Mouse (Mus musculus): ENCODE measurements around the gene Mgat3. TPM values are rescaled to one million over a fixed set of nuclear protein-coding genes. Genes with fewer than 3 reads are reported as not detected.

Mgat3 gene
- polyA plus RNA-seq, 1 experiment from 2014 or later = 8.8 TPM

DNA sequence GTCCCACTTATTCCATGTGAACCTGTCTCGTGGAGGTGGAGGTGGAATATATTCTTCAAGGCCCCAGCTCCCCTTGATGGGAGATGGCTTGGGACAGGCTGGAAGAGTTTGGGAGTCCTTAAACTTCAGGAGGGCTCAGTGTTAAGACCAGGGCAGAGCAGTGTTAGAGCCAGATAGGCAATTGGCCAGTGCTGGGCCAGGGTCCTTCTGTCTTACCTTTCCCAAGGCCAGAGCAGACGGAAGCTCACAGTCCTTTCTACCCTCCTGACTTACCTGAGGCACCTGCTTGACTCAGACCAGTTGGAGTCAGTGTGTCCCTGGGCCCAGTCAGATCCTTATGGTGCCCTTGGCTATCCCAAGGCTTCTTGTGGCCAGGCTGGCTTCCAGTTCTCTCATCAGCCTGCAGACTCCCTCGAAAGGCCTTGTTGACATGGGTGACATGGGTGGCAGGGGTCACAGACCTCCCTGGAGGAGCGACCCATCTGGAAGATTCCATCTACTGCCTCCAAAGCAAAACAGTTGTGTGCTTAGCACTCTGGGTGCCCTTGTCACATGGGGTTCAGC lies 11.0 kb upstream of the Mgat3 start:
- 89% methylated on average over 4 of the region's 4 CpGs for WGBS
- H3K9me3 ChIP-seq (ENCODE audit: control insufficient read depth, low read length) = no peaks in the 10 kb centered on the region
- H3K4me3 ChIP-seq (ENCODE audit: low read depth, low read length) = no peak overlapping the region
- ATAC-seq (replicated peaks; ENCODE audit: low FRiP score) = no peak
- DNase-seq (ENCODE audit: low spot score) = no peak
- no peaks in the 10 kb centered on the region for H3K27me3 ChIP-seq (ENCODE audit: control insufficient read depth, insufficient read depth, low read length)
- H3K4me1 ChIP-seq (replicated peaks; ENCODE audit: control insufficient read depth, insufficient read depth, low read length) = no peaks in the 10 kb centered on the region
- no peak overlapping the region for H3K9ac ChIP-seq (ENCODE audit: low read length)
- no peak overlapping the region for H3K4me2 ChIP-seq (ENCODE audit: low read depth, low read length, severe bottlenecking)
- peaks cover 7% of the 10 kb centered on the region for H3K36me3 ChIP-seq (ENCODE audit: control insufficient read depth, insufficient read depth, low read length)
- H3K27ac ChIP-seq (ENCODE audit: low read depth, low read length) = no peak overlapping the region

DNA sequence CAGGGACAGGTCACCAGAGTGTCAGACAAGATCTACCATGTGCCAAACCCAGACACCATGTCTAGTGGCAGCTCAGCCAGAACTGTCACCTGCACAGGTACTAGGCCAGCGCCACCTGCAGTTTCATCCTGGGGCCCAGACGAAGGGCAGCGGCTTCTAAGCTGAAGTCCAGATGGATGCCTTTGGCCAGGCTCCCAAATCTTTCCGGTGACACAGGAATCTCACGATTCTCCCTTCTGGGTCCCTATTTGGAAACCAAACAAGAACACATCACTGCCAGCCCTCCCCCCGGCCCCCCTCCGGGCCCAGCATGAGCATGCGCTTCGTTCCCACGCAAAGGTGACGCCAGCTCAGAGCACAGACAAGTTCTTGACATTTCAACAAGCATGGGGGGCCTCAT lies 10.2 kb upstream of the Mgat3 start:
- no peak for DNase-seq (ENCODE audit: low spot score)
- ATAC-seq (replicated peaks; ENCODE audit: low FRiP score) = no peak
- Histone ChIP-seq H3K27ac (ENCODE audit: low read depth, low read length) (no peak overlapping the region), H3K9ac (ENCODE audit: low read length) (no peak overlapping the region), H3K4me2 (ENCODE audit: low read depth, low read length, severe bottlenecking) (no peak overlapping the region), H3K27me3 (ENCODE audit: control insufficient read depth, insufficient read depth, low read length) (no peaks in the 10 kb centered on the region), H3K4me3 (ENCODE audit: low read depth, low read length) (no peak overlapping the region), H3K4me1 (replicated peaks; ENCODE audit: control insufficient read depth, insufficient read depth, low read length) (no peaks in the 10 kb centered on the region), H3K36me3 (ENCODE audit: control insufficient read depth, insufficient read depth, low read length) (peaks cover 7% of the 10 kb centered on the region; the same call in 1 of the 2 replicates), H3K9me3 (ENCODE audit: control insufficient read depth, low read length) (no peaks in the 10 kb centered on the region)
- WGBS = 90% methylated on average over 11 of the region's 11 CpGs

- WGBS = 91% methylated on average over 4 of the region's 4 CpGs
- no peaks in the 10 kb centered on the region for H3K27me3 ChIP-seq (ENCODE audit: control insufficient read depth, insufficient read depth, low read length)
- DNase-seq (ENCODE audit: low spot score) = no peak
- H3K36me3 ChIP-seq (ENCODE audit: control insufficient read depth, insufficient read depth, low read length) = peaks cover 7% of the 10 kb centered on the region; the same call in 1 of the 2 replicates
- no peak overlapping the region for H3K27ac ChIP-seq (ENCODE audit: low read depth, low read length)
- H3K4me3 ChIP-seq (ENCODE audit: low read depth, low read length) = no peak overlapping the region
- ATAC-seq (replicated peaks; ENCODE audit: low FRiP score) = no peak
- H3K9me3 ChIP-seq (ENCODE audit: control insufficient read depth, low read length) = no peaks in the 10 kb centered on the region
- no peak overlapping the region for H3K9ac ChIP-seq (ENCODE audit: low read length)
- no peaks in the 10 kb centered on the region for H3K4me1 ChIP-seq (replicated peaks; ENCODE audit: control insufficient read depth, insufficient read depth, low read length)
- H3K4me2 ChIP-seq (ENCODE audit: low read depth, low read length, severe bottlenecking) = no peak overlapping the region
Observed at GRCm38 (mm10) chr15:80163716-80164115, 9.8 kb upstream of the Mgat3 start.

DNA sequence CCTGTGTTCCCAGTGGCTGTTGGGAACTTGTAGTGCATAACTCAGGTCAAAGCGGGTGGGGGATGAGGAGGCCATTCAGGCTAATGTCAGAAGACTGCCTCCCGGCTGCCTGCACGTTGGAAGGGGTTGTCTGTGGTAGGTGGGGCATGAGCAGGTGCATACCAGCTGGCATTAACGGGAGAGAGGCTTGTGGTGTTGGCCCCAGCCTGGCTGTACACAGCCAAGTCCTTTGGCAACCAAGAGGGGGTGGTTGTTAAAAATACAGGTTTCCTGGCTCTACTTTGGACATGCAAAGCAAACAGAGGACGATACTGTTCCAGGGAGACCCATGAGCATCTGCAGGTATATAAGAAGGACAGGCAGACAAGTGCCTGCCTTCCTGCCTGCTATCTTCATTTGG lies 8.1 kb upstream of the Mgat3 start:
- H3K9me3 ChIP-seq (ENCODE audit: control insufficient read depth, low read length) = no peaks in the 10 kb centered on the region
- 65% methylated on average over 5 of the region's 5 CpGs for WGBS

DNA sequence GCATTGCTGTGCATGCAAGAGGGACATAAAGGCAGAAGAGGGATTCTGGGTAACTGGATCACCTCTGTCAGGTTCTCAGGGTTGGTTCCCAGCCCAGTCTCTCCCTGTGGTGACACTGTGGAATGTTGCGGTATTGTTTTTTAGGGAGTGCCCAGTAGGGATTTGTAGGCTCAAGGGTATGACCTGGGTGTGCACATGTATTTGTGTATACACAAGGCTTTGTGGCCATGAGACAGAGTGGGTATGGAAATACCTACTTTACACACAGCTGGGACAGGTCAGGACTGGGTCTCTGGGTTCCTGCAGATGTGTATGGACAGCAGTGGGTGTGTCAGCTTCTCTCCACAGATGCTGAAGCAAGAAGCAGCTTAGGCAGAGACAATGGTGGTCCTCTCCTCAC lies 4.0 kb upstream of the Mgat3 start:
- ATAC-seq (replicated peaks; ENCODE audit: low FRiP score) (no peak), DNase-seq (ENCODE audit: low spot score) (no peak)
- Histone ChIP-seq H3K9ac (ENCODE audit: low read length) (no peak overlapping the region), H3K4me3 (ENCODE audit: low read depth, low read length) (no peak overlapping the region), H3K27me3 (ENCODE audit: control insufficient read depth, insufficient read depth, low read length) (no peaks in the 10 kb centered on the region), H3K9me3 (ENCODE audit: control insufficient read depth, low read length) (no peaks in the 10 kb centered on the region), H3K4me2 (ENCODE audit: low read depth, low read length, severe bottlenecking) (no peak overlapping the region), H3K27ac (ENCODE audit: low read depth, low read length) (no peak overlapping the region), H3K36me3 (ENCODE audit: control insufficient read depth, insufficient read depth, low read length) (no peaks in the 10 kb centered on the region), H3K4me1 (replicated peaks; ENCODE audit: control insufficient read depth, insufficient read depth, low read length) (peaks cover under 1% of the 10 kb centered on the region; the same call in 1 of the 2 replicates)
- WGBS = 92% methylated on average over 1 of the region's 1 CpGs

More for the DNA sequence above, 8.1 kb upstream of the Mgat3 start:
- peaks cover 4% of the 10 kb centered on the region; the same call in 1 of the 2 replicates for H3K36me3 ChIP-seq (ENCODE audit: control insufficient read depth, insufficient read depth, low read length)
- H3K27ac ChIP-seq (ENCODE audit: low read depth, low read length) = no peak overlapping the region
- no peak overlapping the region for H3K4me2 ChIP-seq (ENCODE audit: low read depth, low read length, severe bottlenecking)
- ATAC-seq (replicated peaks; ENCODE audit: low FRiP score) (no peak), DNase-seq (ENCODE audit: low spot score) (no peak)
- no peak overlapping the region for H3K9ac ChIP-seq (ENCODE audit: low read length)
- no peaks in the 10 kb centered on the region for H3K27me3 ChIP-seq (ENCODE audit: control insufficient read depth, insufficient read depth, low read length)
- no peaks in the 10 kb centered on the region for H3K4me1 ChIP-seq (replicated peaks; ENCODE audit: control insufficient read depth, insufficient read depth, low read length)
- H3K4me3 ChIP-seq (ENCODE audit: low read depth, low read length) = no peak overlapping the region

DNA sequence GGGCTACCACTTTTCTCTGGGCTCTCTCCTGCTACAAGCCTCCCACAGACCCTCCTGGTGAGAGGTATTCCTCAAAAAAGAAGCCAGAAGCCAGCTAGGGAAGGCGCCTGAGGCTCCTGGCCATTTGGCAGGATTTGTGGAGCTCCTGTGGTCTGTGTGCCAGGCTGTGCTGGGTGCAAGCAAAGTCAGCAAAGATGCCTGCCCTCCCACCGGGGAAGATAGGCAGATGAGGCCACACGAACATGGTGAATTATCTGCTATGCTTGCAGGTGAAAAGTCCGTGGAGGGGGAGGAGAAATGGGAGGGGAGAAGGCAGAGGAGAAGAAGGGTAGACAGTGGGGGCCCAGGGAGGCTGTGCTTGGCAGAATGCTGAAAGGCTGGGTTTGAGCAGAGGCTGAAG lies 3.2 kb upstream of the Mgat3 start:
- no peak overlapping the region for H3K4me2 ChIP-seq (ENCODE audit: low read depth, low read length, severe bottlenecking)
- no peak for DNase-seq (ENCODE audit: low spot score)
- H3K36me3 ChIP-seq (ENCODE audit: control insufficient read depth, insufficient read depth, low read length) = no peaks in the 10 kb centered on the region
- no peak overlapping the region for H3K27ac ChIP-seq (ENCODE audit: low read depth, low read length)
- H3K9ac ChIP-seq (ENCODE audit: low read length) = no peak overlapping the region
- 54% methylated on average over 4 of the region's 4 CpGs for WGBS
- no peak for ATAC-seq (replicated peaks; ENCODE audit: low FRiP score)
- H3K4me1 ChIP-seq (replicated peaks; ENCODE audit: control insufficient read depth, insufficient read depth, low read length) = peaks cover 9% of the 10 kb centered on the region; the same call in 1 of the 2 replicates
- no peak overlapping the region for H3K4me3 ChIP-seq (ENCODE audit: low read depth, low read length)
- H3K27me3 ChIP-seq (ENCODE audit: control insufficient read depth, insufficient read depth, low read length) = no peaks in the 10 kb centered on the region
- no peaks in the 10 kb centered on the region for H3K9me3 ChIP-seq (ENCODE audit: control insufficient read depth, low read length)

DNA sequence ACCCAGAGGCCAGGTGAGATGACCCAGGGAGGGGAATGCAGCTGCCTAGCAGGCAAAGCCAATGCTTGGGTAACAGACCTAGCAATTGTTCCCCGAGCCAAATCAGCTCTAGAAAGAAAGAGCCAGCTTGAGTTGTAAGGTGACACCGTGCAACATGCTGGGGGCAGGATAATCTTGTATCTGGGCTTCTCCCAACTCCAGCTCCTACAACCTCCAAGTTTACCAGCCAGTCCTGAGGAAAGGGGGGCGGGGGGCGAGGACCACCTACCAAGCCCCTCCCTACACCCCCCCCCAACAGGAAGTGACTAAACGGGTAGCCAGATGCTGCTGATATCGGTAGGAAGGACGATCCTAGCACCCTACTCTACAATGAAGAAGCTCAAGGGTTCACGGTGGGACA lies 2.2 kb upstream of the Mgat3 start:
- no peak overlapping the region for H3K4me2 ChIP-seq (ENCODE audit: low read depth, low read length, severe bottlenecking)
- H3K27ac ChIP-seq (ENCODE audit: low read depth, low read length) = no peak overlapping the region
- no peak overlapping the region for H3K4me3 ChIP-seq (ENCODE audit: low read depth, low read length)
- no peaks in the 10 kb centered on the region for H3K36me3 ChIP-seq (ENCODE audit: control insufficient read depth, insufficient read depth, low read length)
- peaks cover 11% of the 10 kb centered on the region; the same call in 1 of the 2 replicates for H3K4me1 ChIP-seq (replicated peaks; ENCODE audit: control insufficient read depth, insufficient read depth, low read length)
- 4% methylated on average over 8 of the region's 8 CpGs for WGBS
- H3K27me3 ChIP-seq (ENCODE audit: control insufficient read depth, insufficient read depth, low read length) = no peaks in the 10 kb centered on the region
- no peak overlapping the region for H3K9ac ChIP-seq (ENCODE audit: low read length)
- DNase-seq (ENCODE audit: low spot score) (no peak), ATAC-seq (replicated peaks; ENCODE audit: low FRiP score) (no peak)
- no peaks in the 10 kb centered on the region for H3K9me3 ChIP-seq (ENCODE audit: control insufficient read depth, low read length)

DNA sequence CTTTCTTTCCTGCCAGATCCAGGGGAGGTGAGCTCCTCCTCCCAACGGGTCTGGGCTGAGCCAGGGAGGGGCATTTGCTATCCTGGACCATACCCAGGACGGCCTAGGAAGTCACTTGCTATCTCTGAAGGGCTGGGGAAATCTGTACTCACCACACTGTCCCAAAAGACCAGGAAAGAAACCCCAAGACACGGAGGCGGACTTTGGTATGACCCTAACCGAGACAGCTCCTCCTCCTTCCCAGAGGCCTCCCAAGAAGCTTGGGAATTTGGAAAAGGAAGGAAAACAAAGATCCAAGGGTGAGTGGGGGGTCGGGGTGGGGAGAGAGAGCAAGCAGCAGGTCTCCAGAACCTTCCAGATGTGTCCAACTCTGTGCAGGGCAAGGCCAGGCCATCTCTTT lies 1.7 kb upstream of the Mgat3 start:
- H3K27ac ChIP-seq (ENCODE audit: low read depth, low read length) = no peak overlapping the region
- H3K4me3 ChIP-seq (ENCODE audit: low read depth, low read length) = no peak overlapping the region
- peaks cover 11% of the 10 kb centered on the region; the same call in 1 of the 2 replicates for H3K4me1 ChIP-seq (replicated peaks; ENCODE audit: control insufficient read depth, insufficient read depth, low read length)
- no peak for DNase-seq (ENCODE audit: low spot score)
- H3K36me3 ChIP-seq (ENCODE audit: control insufficient read depth, insufficient read depth, low read length) = no peaks in the 10 kb centered on the region
- H3K9me3 ChIP-seq (ENCODE audit: control insufficient read depth, low read length) = no peaks in the 10 kb centered on the region
- H3K27me3 ChIP-seq (ENCODE audit: control insufficient read depth, insufficient read depth, low read length) = no peaks in the 10 kb centered on the region
- H3K4me2 ChIP-seq (ENCODE audit: low read depth, low read length, severe bottlenecking) = no peak overlapping the region
- ATAC-seq (replicated peaks; ENCODE audit: low FRiP score) = no peak
- H3K9ac ChIP-seq (ENCODE audit: low read length) = no peak overlapping the region
- 25% methylated on average over 6 of the region's 6 CpGs for WGBS

Measured in forebrain, embryonic 11.5 days (tissue).